Mouse (Mus musculus) spleen, adult 2 months (tissue): Measurements from ENCODE around the gene Polr2a.

ENCODE experiments used
- CTCF ChIP-seq: fragments of 200-500 bp; IDR thresholded peaks from 2 replicates; pipeline ENCODE4 v1.5.1; 2011; ENCODE audit warnings: mild to moderate bottlenecking, inconsistent platforms; ENCODE audit not compliant: insufficient read depth, insufficient read length, insufficient replicate concordance; ENCODE audit errors: extremely low read depth
- POLR2A ChIP-seq: fragments of 200-500 bp; IDR thresholded peaks from 2 replicates; pipeline ENCODE4 v1.6.1; 2011; ENCODE audit warnings: low read depth, low read length, inconsistent platforms

GRCm38 (mm10) chr11:69801379-69801977 is 43.0 kb upstream of the Polr2a start, which contains the start of gene Fgf11:
- TF ChIP-seq CTCF, result no peak
- no peak for TF ChIP-seq POLR2A
